Mouse (Mus musculus): ENCODE results near the gene Paqr8. TPM values are rescaled to one million over a fixed set of nuclear protein-coding genes. Genes with fewer than 3 reads are reported as not detected.
"Not testable (repeated sequence)": the region's sequence is repeated elsewhere in the genome, so short reads cannot be mapped to it uniquely, and the experiment has no call there.

Paqr8 gene
- total RNA-seq, 2 experiments from 2014 or later: 128 to 135 TPM

DNA sequence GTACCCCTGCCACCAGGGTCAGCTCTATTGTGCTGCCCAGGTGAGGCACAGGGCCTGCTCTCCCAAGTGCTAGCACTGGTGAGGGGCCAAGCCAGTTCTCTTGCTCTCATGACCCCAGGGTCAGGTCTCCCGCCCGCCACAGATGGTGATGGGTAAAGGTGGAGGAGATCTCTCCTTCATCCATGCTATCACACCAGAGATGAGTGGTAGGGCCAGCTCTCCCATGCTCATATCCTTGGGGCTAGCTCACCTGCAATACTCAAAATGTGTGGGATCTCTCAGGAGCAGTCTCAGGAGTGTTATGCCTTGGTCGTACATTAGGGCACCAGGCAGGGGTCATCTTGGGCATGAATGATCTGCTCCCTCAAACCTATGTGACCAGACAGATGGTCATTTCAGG, 24.4 kb downstream of the Paqr8 start:
- Histone ChIP-seq H3K27ac (no peak overlapping the region), H3K4me3 (no peak overlapping the region)
- intact Hi-C loops (cut with DNase I): no loop called here
- TF ChIP-seq CTCF (IDR thresholded peaks at IDR 0.05): no peak
- no peak for DNase-seq (ENCODE audit: extremely low spot score in 1 of 2, low spot score in 2 of 2)

DNA sequence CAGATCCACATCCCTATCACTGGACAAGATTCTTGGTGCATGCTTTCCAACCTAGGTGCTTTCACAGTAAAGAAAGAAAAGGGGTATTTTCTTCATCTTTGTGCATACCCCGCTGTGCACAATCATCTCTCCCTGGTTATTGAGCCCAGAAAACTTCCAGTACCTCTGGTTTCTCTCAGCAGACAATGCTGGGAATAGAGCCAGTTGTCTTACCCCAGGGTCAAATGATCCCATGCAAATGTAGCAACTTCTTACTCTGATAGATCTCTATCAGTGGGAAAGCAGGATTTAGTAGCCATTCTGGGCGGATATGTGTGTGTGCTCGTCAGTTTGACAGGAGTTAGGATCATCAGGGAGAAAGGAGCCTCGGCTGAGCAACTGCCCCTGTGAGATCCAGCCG, 25.2 kb downstream of the Paqr8 start:
- Histone ChIP-seq H3K27ac (no peak overlapping the region), H3K4me3 (no peak overlapping the region)
- intact Hi-C loops (cut with DNase I): no loop called here
- no peak for DNase-seq (ENCODE audit: extremely low spot score in 1 of 2, low spot score in 2 of 2)
- no peak for TF ChIP-seq CTCF (IDR thresholded peaks at IDR 0.05)

DNA sequence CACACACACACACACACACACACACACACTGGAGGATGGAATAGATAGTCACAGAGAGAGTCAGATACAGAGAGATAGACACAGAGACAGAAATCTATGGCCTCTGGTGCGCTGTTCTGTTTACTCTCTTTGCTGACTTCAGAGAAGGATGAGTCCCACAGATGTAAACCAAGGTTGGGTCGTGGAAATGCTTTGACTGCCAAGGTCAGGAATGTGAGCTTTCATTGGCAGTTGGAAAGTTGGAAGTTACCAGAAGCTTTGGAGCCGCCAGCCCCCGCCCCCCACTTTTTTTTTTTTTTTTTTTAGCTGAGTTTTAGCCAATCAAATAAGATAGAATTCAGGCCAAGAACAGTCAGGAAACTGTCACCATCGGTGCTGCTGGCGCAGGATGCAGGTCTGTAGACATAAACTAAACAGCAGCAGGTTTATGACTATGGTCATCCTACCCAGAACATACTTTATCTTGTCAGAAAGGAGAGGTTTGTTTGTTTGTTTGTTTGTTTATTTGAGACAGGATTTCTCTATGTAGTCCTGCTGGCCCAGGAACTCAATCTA, 27.2 kb downstream of the Paqr8 start:
- no peak for TF ChIP-seq CTCF (IDR thresholded peaks at IDR 0.05)
- intact Hi-C loops (cut with DNase I): no loop called here
- Histone ChIP-seq H3K4me3 (no peak overlapping the region), H3K27ac (no peak overlapping the region)
- DNase-seq (ENCODE audit: extremely low spot score in 1 of 2, low spot score in 2 of 2): no peak

DNA sequence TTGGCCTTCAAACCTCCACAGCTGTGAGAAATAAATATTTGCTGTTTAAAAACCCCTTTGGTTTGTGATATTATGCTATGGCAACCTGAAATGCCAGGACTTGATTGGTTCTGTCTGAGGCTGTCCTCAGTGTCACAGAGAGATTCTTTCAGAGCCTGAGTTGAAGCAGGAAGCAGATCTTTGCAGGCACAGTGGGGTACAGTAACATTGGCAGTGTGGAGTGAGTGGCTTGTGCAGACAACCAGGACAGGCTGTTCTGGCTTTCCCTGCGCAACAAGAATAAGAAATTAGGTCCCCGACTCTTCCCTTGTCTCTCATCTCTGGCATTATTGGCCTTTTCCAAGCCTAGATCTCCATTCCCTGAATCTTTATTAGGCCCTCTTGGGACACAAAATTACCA, 29.3 kb downstream of the Paqr8 start:
- TF ChIP-seq CTCF (IDR thresholded peaks at IDR 0.05): no peak
- H3K4me3 ChIP-seq: no peak overlapping the region
- no peak for DNase-seq (ENCODE audit: extremely low spot score in 1 of 2, low spot score in 2 of 2)
- intact Hi-C loops (cut with DNase I): no loop called here
- H3K27ac ChIP-seq: no peak overlapping the region

DNA sequence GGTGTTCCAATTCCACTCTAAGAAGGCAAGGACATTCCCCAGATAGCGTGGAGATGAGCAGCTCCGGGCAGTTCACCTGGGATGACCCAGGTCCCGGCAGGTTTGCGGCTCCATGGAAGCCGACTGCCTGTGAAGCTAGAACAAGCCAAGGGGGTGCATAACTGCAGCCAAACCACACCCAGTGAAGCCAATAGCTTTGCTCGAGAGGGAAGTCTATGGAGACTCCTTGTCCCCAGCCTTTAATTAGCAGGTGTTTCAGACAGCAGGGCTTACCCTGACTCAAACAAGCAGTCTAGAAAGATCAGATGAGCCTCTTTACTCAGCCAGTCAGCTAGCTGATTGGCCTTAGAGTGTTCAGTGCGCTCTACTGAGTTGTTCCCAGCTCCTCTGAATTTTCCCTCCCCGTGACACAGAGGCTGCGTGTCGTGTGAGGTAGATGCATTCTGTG, 30.7 kb downstream of the Paqr8 start:
- TF ChIP-seq CTCF (IDR thresholded peaks at IDR 0.05): no peak
- intact Hi-C loops (cut with DNase I): no loop called here
- H3K4me3 ChIP-seq: no peak overlapping the region
- H3K27ac ChIP-seq: peak overlapping the region; percentile 47
- DNase-seq (ENCODE audit: extremely low spot score in 1 of 2, low spot score in 2 of 2): no peak

DNA sequence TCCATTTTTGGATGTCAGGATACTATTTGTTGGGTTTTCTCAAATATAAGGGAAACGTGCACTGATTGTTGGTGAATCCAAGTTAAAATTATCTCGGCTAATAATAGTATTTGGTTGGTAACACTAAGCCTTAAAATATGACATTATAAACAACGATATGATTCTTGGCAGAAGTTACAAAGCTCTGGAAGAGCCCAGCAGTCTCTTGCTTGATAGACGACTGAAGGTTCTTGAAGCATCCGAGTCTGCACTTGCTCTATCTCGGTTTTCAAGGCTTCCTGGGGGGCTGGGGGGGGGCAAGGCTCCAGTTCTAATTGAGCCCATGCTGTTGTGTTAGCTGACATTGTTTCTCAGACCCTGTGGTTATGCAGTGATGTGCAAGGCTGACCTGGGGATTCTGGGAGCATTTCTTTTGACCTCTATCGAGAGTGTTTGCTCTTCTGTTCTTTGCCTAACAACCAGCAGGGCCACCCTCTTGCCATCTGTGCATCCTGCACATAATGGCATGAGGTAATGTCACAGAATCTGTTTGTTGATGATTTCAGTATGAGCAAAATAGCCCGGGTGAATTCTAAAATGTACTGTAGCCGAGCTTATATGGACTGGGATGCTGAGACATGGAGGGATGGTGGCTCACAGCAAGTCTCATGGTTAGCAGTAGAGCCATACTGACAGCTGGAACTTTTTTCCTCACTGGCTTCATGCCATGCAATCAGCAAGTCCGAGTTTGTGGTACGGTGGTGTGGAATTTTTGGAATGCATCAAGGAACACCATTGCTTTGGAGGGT, 32.4 kb downstream of the Paqr8 start:
- no peak for TF ChIP-seq CTCF (IDR thresholded peaks at IDR 0.05)
- intact Hi-C loops (cut with DNase I): no loop called here
- no peak for DNase-seq (ENCODE audit: extremely low spot score in 1 of 2, low spot score in 2 of 2)
- Histone ChIP-seq H3K27ac (no peak overlapping the region), H3K4me3 (no peak overlapping the region)

DNA sequence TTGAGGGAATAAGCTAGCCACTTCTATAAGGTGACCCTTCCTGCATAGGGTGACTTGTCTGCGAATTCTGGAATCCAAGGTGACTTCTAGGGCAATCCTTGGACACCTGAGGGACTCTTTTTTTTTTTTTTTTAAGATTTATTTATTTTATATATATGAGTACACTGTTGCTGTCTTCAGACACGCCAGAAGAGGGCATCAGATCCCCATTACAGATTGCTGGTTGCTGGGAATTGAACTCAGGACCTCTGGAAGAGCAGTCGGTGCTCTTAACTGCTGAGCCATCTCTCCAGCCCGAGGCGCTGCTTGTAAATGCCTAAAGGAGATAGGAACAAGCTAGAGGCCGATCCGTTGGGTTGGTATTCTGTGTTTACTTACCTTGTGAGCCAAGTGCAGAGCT, 34.9 kb downstream of the Paqr8 start:
- H3K4me3 ChIP-seq; H3K27ac ChIP-seq; DNase-seq (ENCODE audit: extremely low spot score in 1 of 2, low spot score in 2 of 2); intact Hi-C loops (cut with DNase I): not testable (repeated sequence)
- peak; percentile 13 for TF ChIP-seq CTCF (IDR thresholded peaks at IDR 0.05)

DNA sequence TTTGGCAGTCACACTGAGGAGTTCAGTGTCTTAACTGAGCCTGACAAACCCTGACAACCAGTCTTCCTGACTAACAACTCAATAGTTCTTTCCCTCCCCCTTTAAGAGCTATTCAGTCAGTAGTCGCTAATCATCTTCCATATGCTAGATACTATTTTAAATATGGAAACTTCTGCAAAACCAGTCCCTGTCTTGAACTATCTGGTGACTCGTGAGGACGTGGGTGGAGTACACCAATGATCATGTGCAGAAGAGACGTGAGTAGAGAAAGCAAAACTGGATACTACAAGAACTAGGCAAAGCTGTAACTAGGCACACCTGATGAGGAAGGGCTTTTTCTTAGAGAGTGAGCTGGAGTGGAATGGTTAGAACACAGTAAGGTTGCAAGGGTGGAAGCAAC, 35.5 kb downstream of the Paqr8 start:
- Histone ChIP-seq H3K4me3 (no peak overlapping the region), H3K27ac (no peak overlapping the region)
- TF ChIP-seq CTCF (IDR thresholded peaks at IDR 0.05): no peak
- no peak for DNase-seq (ENCODE audit: extremely low spot score in 1 of 2, low spot score in 2 of 2)
- intact Hi-C loops (cut with DNase I): no loop called here

DNA sequence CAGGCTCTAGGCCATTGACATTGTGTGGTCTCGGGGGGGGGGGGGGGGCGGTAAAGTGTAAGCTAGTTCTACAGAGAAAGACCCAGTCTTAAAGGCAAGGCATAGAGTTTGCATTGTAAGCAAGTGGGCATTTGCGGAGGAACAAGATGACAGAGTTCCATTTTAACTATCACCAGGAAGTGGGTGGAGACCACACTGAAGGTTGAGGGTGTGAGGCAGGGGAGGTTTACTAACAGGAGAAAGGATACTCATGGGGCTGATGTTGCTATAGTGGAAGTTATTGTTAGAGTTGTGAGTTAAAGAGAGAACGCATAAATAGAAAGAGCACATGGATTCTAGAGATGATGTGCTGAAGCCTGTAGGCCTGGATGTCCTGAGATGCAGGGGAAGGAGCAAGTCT, 36.0 kb downstream of the Paqr8 start:
- intact Hi-C loops (cut with DNase I): no loop called here
- no peak overlapping the region for H3K27ac ChIP-seq
- TF ChIP-seq CTCF (IDR thresholded peaks at IDR 0.05): no peak
- H3K4me3 ChIP-seq: no peak overlapping the region
- no peak for DNase-seq (ENCODE audit: extremely low spot score in 1 of 2, low spot score in 2 of 2)

DNA sequence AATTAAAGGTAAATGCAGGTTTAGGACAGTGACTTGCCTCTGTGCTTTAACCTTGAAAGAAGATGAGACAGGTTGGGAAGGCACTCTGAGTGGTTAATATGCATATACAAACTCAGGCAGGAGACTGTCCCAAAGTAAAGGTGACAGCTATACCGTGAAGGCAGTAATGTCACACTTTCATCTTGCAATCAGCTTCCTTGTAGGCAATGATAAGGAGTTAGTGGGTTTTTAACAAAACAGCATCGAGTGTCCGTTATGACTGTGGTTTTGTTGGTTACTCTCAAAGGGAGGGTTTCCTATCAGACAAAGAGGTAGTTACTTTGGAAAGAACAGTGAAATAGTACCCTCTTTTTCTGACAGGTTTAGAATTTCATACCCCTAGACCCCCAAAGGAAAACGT, 38.1 kb downstream of the Paqr8 start:
- no peak for TF ChIP-seq CTCF (IDR thresholded peaks at IDR 0.05)
- no peak overlapping the region for H3K27ac ChIP-seq
- intact Hi-C loops (cut with DNase I): no loop called here
- no peak overlapping the region for H3K4me3 ChIP-seq
- DNase-seq (ENCODE audit: extremely low spot score in 1 of 2, low spot score in 2 of 2): no peak

DNA sequence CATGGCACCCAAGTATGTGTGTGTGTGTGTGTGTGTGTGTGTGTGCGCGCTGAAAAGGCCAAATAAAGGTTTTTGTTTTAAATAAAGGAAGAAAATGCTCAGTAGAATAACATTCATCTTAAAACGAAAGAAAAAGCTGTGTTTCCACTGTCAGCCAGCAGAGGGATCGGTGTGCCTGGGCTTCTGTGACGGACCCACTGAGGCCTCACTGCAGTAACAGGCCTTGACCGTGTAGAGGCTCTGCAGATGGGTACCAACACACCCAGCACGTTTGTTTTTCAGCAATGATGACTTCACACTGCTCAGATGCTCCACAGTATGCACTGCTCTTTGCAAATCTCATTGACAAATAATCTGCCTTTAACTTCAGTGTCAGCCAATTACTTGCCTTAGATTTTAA, 43.1 kb downstream of the Paqr8 start:
- H3K4me3 ChIP-seq: no peak overlapping the region
- intact Hi-C loops (cut with DNase I): no loop called here
- DNase-seq (ENCODE audit: extremely low spot score in 1 of 2, low spot score in 2 of 2): peak; percentile 62 to 65
- TF ChIP-seq CTCF (IDR thresholded peaks at IDR 0.05): peak; percentile 82
- H3K27ac ChIP-seq: no peak overlapping the region

DNA sequence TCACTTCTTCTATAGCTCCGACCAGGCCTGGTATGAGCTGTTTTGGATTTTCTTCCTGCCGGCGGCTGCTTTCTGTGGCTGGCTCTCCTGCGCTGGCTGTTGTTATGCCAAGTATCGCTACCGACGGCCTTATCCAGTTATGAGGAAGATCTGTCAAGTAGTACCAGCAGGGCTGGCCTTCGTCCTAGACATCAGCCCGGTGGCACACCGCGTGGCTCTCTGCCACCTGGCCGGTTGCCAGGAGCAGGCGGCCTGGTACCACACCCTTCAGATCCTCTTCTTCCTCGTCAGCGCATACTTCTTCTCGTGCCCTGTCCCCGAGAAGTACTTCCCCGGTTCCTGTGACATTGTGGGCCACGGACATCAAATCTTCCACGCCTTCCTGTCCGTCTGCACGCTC, 44.7 kb downstream of the Paqr8 start:
- Histone ChIP-seq H3K4me3 (no peak overlapping the region), H3K27ac (no peak overlapping the region)
- intact Hi-C loops (cut with DNase I): loop anchor here (5.0 kb wide), 4 partner anchors 47 to 407 kb away; partner anchors contain the start of genes Tmem14a and Tram2
- no peak for TF ChIP-seq CTCF (IDR thresholded peaks at IDR 0.05)
- no peak for DNase-seq (ENCODE audit: extremely low spot score in 1 of 2, low spot score in 2 of 2)

DNA sequence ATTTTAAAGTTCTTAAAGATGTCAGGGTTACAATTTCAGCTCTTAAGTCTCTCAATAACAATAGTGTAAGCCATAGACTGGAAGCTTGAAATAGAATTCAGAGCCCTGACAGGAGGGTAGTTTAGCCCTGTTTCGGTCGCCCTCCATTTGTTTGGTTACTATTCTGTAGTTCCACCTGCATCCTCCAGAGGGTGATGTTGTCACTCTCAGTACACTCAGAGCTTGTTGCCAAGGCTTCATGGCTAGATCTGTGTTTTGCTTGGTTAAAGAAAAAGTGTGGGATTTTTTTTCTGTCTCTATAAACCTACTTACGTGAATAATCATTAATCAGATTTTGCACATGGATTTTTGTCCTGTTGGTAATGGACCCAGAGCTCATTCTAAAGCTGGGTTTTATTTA, 48.6 kb downstream of the Paqr8 start:
- Histone ChIP-seq H3K4me3 (no peak overlapping the region), H3K27ac (no peak overlapping the region)
- DNase-seq (ENCODE audit: extremely low spot score in 1 of 2, low spot score in 2 of 2): peak; percentile 45 to 60
- peak; percentile 92 for TF ChIP-seq CTCF (IDR thresholded peaks at IDR 0.05)
- intact Hi-C loops (cut with DNase I): loop anchor here (1.0 to 5.0 kb wide), 6 partner anchors 43 to 403 kb away; partner anchors contain the start of genes Tmem14a and Tram2
